Mouse (Mus musculus): ENCODE data around the gene Dld. TPM values are rescaled to one million over a fixed set of nuclear protein-coding genes. Genes with fewer than 3 reads are reported as not detected.

Dld gene
- total and polyA plus RNA-seq, 3 experiments, result 61.2 to 109 (median 79.8) TPM

DNA sequence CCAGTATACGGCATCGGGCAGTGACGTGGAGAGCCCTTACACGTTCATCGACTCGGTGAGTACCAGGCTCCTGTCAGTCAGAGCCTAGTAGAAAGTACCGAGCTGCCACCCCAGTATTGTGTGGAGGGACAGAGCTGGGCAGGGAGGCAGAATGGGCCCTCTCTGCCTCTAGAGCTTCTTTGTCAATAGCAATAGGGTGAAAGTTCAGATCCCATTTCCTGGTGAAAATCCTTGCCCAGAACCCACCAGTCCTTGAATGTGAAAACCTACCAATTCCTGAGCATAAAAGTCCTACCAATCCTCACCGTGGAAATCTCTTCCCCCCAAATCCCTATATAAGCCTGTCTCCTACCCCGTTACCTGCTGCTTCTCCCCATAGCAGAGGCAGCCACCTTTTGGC lies 51.0 kb downstream of the Dld start:
- in situ Hi-C loops (cut with MboI; ENCODE audit: low pct_ligation_motif_present, low pct_unique_long_range_greater_than_20kb, low sequenced_read_pairs) (no loop called here), dilution Hi-C loops (cut with MboI; ENCODE audit: extremely low pct_ligation_motif_present, extremely low pct_unique_long_range_greater_than_20kb, low sequenced_read_pairs) (no loop called here)
- Histone ChIP-seq H3K4me3 (replicated peaks in 1 of 3; ENCODE audit: low read depth in 2 of 3, low read length in 2 of 3, poor library complexity in 1 of 3) (no peak overlapping the region), H3K27ac (ENCODE audit: insufficient read depth, low read depth) (no peak overlapping the region), H3K4me1 (ENCODE audit: control insufficient read depth in 1 of 2, insufficient read depth in 2 of 2) (peaks cover 0 to 3% of the 10 kb centered on the region in 2 experiments; a peak in 2 of 4 replicates), H3K27me3 (replicated peaks) (no peaks in the 10 kb centered on the region), H3K9ac (ENCODE audit: insufficient read depth, low read depth) (no peak overlapping the region), H3K79me2 (replicated peaks; ENCODE audit: control insufficient read depth, extremely low read depth, insufficient read depth, poor library complexity, severe bottlenecking) (no peaks in the 10 kb centered on the region), H3K4me2 (ENCODE audit: insufficient read depth, low read depth, poor library complexity, severe bottlenecking) (no peak overlapping the region), H3K9me3 (replicated peaks; ENCODE audit: low read length) (no peaks in the 10 kb centered on the region), H3K36me3 (replicated peaks in 1 of 2; ENCODE audit: control insufficient read depth in 1 of 2, insufficient read depth in 1 of 2, low read length in 1 of 2) (no peaks in the 10 kb centered on the region)
- TF ChIP-seq CTCF (conservative IDR thresholded peaks at IDR 0.05 in 1 of 2, IDR thresholded peaks at IDR 0.05 in 1 of 2; ENCODE audit: low read depth in 2 of 2, low read length in 2 of 2) (no peak), ZKSCAN1 (IDR thresholded peaks at IDR 0.05; ENCODE audit: borderline replicate concordance, low read depth, low read length) (no peak), CHD1 (IDR thresholded peaks at IDR 0.05; ENCODE audit: low read depth, low read length) (no peak), IRF4 (IDR thresholded peaks at IDR 0.05; ENCODE audit: low read depth, low read length) (no peak), USF1 (IDR thresholded peaks at IDR 0.05; ENCODE audit: low read depth, low read length) (no peak), RCOR1 (conservative IDR thresholded peaks at IDR 0.05; ENCODE audit: low read depth, low read length) (no peak), ZC3H11A (IDR thresholded peaks at IDR 0.05; ENCODE audit: low read depth, low read length) (no peak), MAZ (IDR thresholded peaks at IDR 0.05; ENCODE audit: low read depth, low read length) (no peak), TBP (conservative IDR thresholded peaks at IDR 0.05; ENCODE audit: low read depth, low read length) (no peak), JUND (conservative IDR thresholded peaks at IDR 0.05; ENCODE audit: low read depth, low read length) (no peak), MEF2A (IDR thresholded peaks at IDR 0.05; ENCODE audit: borderline replicate concordance, low read depth, low read length) (no peak)
- no peak for DNase-seq (ENCODE audit: extremely low read depth)

DNA sequence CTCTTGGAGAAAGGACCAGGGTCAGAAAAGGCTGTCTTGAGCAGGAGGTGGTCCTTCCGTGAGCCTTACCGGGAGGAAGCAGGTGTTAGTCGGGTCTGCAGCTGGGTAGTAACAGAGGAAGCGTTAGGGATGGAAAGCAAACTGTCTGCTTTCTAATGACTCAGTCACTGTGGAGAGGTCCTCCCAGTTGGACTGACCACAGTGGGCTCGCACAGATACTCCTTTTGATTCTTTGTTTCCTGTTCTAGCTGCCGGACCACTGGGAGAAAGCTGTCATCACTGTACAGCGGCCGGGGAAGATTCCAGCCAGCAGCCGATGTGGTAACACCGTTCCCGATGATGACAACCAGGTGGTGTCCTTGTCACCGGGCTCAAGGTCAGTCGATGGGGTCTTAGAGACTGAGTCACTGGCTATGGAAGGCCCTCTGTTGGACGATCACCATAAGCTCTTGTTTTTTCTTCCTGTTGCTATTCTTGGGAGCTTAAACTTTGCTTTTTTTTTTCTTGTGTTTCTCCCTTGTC lies 51.5 kb downstream of the Dld start:
- Histone ChIP-seq H3K27me3 (replicated peaks) (no peaks in the 10 kb centered on the region), H3K4me3 (replicated peaks in 1 of 3; ENCODE audit: low read depth in 2 of 3, low read length in 2 of 3, poor library complexity in 1 of 3) (no peak overlapping the region), H3K27ac (ENCODE audit: insufficient read depth, low read depth) (no peak overlapping the region), H3K4me2 (ENCODE audit: insufficient read depth, low read depth, poor library complexity, severe bottlenecking) (no peak overlapping the region), H3K36me3 (replicated peaks in 1 of 2; ENCODE audit: control insufficient read depth in 1 of 2, insufficient read depth in 1 of 2, low read length in 1 of 2) (no peaks in the 10 kb centered on the region), H3K79me2 (replicated peaks; ENCODE audit: control insufficient read depth, extremely low read depth, insufficient read depth, poor library complexity, severe bottlenecking) (no peaks in the 10 kb centered on the region), H3K4me1 (ENCODE audit: control insufficient read depth in 1 of 2, insufficient read depth in 2 of 2) (peaks cover 0 to 3% of the 10 kb centered on the region in 2 experiments; a peak in 2 of 4 replicates), H3K9me3 (replicated peaks; ENCODE audit: low read length) (no peaks in the 10 kb centered on the region), H3K9ac (ENCODE audit: insufficient read depth, low read depth) (no peak overlapping the region)
- DNase-seq (ENCODE audit: extremely low read depth), result no peak
- dilution Hi-C loops (cut with MboI; ENCODE audit: extremely low pct_ligation_motif_present, extremely low pct_unique_long_range_greater_than_20kb, low sequenced_read_pairs), result no loop called here
- TF ChIP-seq E2F4 (IDR thresholded peaks at IDR 0.05; ENCODE audit: insufficient replicate concordance, low read depth, low read length) (no peak), HCFC1 (IDR thresholded peaks at IDR 0.05; ENCODE audit: low read depth, low read length) (no peak), SMC3 (IDR thresholded peaks at IDR 0.05; ENCODE audit: low read depth, low read length) (no peak), PAX5 (IDR thresholded peaks at IDR 0.05; ENCODE audit: low read length) (no peak), MAFK (IDR thresholded peaks at IDR 0.05; ENCODE audit: insufficient replicate concordance, low read length) (no peak), SIN3A (IDR thresholded peaks at IDR 0.05; ENCODE audit: low read length) (no peak), TCF12 (IDR thresholded peaks at IDR 0.05; ENCODE audit: low read depth, low read length) (no peak), ZMIZ1 (IDR thresholded peaks at IDR 0.05; ENCODE audit: low read depth, low read length) (no peak), JUN (IDR thresholded peaks at IDR 0.05; ENCODE audit: insufficient read depth, low read depth, low read length) (no peak), USF2 (conservative IDR thresholded peaks at IDR 0.05; ENCODE audit: low read depth, low read length) (no peak), RCOR1 (conservative IDR thresholded peaks at IDR 0.05; ENCODE audit: low read depth, low read length) (no peak), ETS1 (conservative IDR thresholded peaks at IDR 0.05; ENCODE audit: low read depth, low read length) (no peak), ELF1 (IDR thresholded peaks at IDR 0.05; ENCODE audit: low read depth, low read length) (no peak), USF1 (IDR thresholded peaks at IDR 0.05; ENCODE audit: low read depth, low read length) (no peak), ZKSCAN1 (IDR thresholded peaks at IDR 0.05; ENCODE audit: borderline replicate concordance, low read depth, low read length) (no peak), NRF1 (IDR thresholded peaks at IDR 0.05; ENCODE audit: low read depth, low read length) (no peak)
- in situ Hi-C loops (cut with MboI; ENCODE audit: low pct_ligation_motif_present, low pct_unique_long_range_greater_than_20kb, low sequenced_read_pairs), result no loop called here

Data from CH12.LX (cell line).